ENCODE assay signal across 10 mouse cellular contexts in the genomic region with DNA sequence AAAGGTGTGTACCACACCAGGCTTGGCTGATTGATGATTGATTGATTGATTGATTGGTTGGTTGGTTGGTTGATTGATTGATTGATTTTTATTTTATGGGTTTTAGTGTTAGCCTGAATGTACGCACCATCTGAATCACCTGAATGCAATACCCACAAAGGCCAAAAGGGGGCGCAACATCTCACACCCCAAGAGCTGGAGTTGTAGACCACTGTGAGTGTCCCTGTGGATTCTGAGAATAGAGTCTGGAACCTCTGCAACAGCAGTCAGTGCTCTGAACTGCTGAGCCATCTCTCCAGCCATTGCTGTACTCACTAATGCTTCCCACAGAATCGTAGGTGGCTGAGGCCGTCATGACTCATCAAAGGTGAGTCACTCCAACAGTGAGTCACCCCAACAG.
A peak's percentile ranks its signal among the peaks of the same experiment; 100 is the strongest.
DNase-seq lines count a peak whose midpoint lies in the region; TF ChIP-seq lines count a peak whose summit lies in the region.
"Had no signal": no experiment of that assay in that cellular context is flagged by ENCODE, and none has a peak within 500 bp of the region (broad histone marks: within the 10 kb centered on the region; RNA-seq: fewer than 3 reads in every experiment).

No protein-coding gene starts in this region.

- no peak overlapping the region for H3K4me2 ChIP-seq in CH12.LX (ENCODE audit: insufficient read depth, low read depth, poor library complexity, severe bottlenecking)

- H3K4me3 ChIP-seq in CH12.LX (replicated peaks in 1 of 3; ENCODE audit: low read depth in 2 of 3, low read length in 2 of 3, poor library complexity in 1 of 3): no peak overlapping the region
- no peak overlapping the region for H3K4me3 ChIP-seq in heart, embryonic 10.5 days

- H3K79me2 ChIP-seq in CH12.LX (replicated peaks; ENCODE audit: control insufficient read depth, extremely low read depth, insufficient read depth, poor library complexity, severe bottlenecking): no peaks in the 10 kb centered on the region

- TF ChIP-seq RAD21 in CH12.LX (IDR thresholded peaks at IDR 0.05; ENCODE audit: low read depth, low read length): peak; percentile 8

- H3K4me1 ChIP-seq in CH12.LX (ENCODE audit: control insufficient read depth in 1 of 2, insufficient read depth in 2 of 2): no peaks in the 10 kb centered on the region
- no peaks in the 10 kb centered on the region for H3K4me1 ChIP-seq in heart, embryonic 10.5 days

- dilution Hi-C loops in CH12.LX (cut with MboI; ENCODE audit: extremely low pct_ligation_motif_present, extremely low pct_unique_long_range_greater_than_20kb, low sequenced_read_pairs): no loop called here

- no peaks in the 10 kb centered on the region for H3K36me3 ChIP-seq in CH12.LX (replicated peaks in 1 of 2; ENCODE audit: control insufficient read depth in 1 of 2, insufficient read depth in 1 of 2, low read length in 1 of 2)
- H3K36me3 ChIP-seq in heart, embryonic 10.5 days: no peaks in the 10 kb centered on the region

- peak; percentile 59 to 69 for TF ChIP-seq CTCF in CH12.LX (conservative IDR thresholded peaks at IDR 0.05 in 1 of 2, IDR thresholded peaks at IDR 0.05 in 1 of 2; ENCODE audit: low read depth in 2 of 2, low read length in 2 of 2)

- no peak overlapping the region for H3K27ac ChIP-seq in CH12.LX (ENCODE audit: insufficient read depth, low read depth)
- no peak overlapping the region for H3K27ac ChIP-seq in heart, embryonic 10.5 days

- H3K27me3 ChIP-seq in CH12.LX (replicated peaks): no peaks in the 10 kb centered on the region
- H3K27me3 ChIP-seq in heart, embryonic 10.5 days (ENCODE audit: insufficient read depth, poor library complexity, severe bottlenecking): no peaks in the 10 kb centered on the region

- no peak for TF ChIP-seq POLR2A in CH12.LX (IDR thresholded peaks at IDR 0.05; ENCODE audit: low read depth, low read length)

- peaks cover 7% of the 10 kb centered on the region for H3K9me3 ChIP-seq in CH12.LX (replicated peaks; ENCODE audit: low read length)
- H3K9me3 ChIP-seq in heart, embryonic 10.5 days: no peaks in the 10 kb centered on the region

- in situ Hi-C loops in CH12.LX (cut with MboI; ENCODE audit: low pct_ligation_motif_present, low pct_unique_long_range_greater_than_20kb, low sequenced_read_pairs): no loop called here

- WGBS in heart, embryonic 10.5 days: 73% methylated on average over 4 of the region's 4 CpGs

- H3K9ac ChIP-seq in CH12.LX (ENCODE audit: insufficient read depth, low read depth): no peak overlapping the region

- TF ChIP-seq EP300 in CH12.LX (IDR thresholded peaks at IDR 0.05; ENCODE audit: low read length): no peak

- peak; percentile 5 to 8 for DNase-seq in kidney, postnatal 4 days
- DNase-seq in kidney, adult 9 months: no peak
- DNase-seq in 3T3-L1 (ENCODE audit: low read depth, low spot score) (peak; percentile 43), CH12.LX (ENCODE audit: extremely low read depth) (peak; percentile 7)
- peak; percentile 6 for DNase-seq in c-Kit-positive CD71-negative TER-119-negative erythroid progenitor cells, embryonic 14.5 days (ENCODE audit: low read depth)
- DNase-seq in heart, embryonic 10.5 days (ENCODE audit: low spot score): no peak
- no peak for DNase-seq in cerebellum, postnatal 4 days (ENCODE audit: low spot score in 2 of 2)
- no peak for DNase-seq in urinary bladder, adult 2 months (ENCODE audit: low spot score)
- DNase-seq: cerebellum, adult 8-10 months; kidney, adult 8-10 months had no signal

TF ChIP-seq in CH12.LX, 34 proteins besides CTCF, POLR2A, EP300 and RAD21:
- TF ChIP-seq JUND (conservative IDR thresholded peaks at IDR 0.05; ENCODE audit: low read depth, low read length) (no peak), USF1 (IDR thresholded peaks at IDR 0.05; ENCODE audit: low read depth, low read length) (no peak), ZC3H11A (IDR thresholded peaks at IDR 0.05; ENCODE audit: low read depth, low read length) (no peak), SMC3 (IDR thresholded peaks at IDR 0.05; ENCODE audit: low read depth, low read length) (no peak; the same call in 1 of the 2 replicates), MAZ (IDR thresholded peaks at IDR 0.05; ENCODE audit: low read depth, low read length) (no peak), CHD2 (IDR thresholded peaks at IDR 0.05; ENCODE audit: low read length) (no peak), POLR2AphosphoS2 (IDR thresholded peaks at IDR 0.05; ENCODE audit: low read depth, low read length) (no peak), ETS1 (conservative IDR thresholded peaks at IDR 0.05; ENCODE audit: low read depth, low read length) (no peak), MAX (IDR thresholded peaks at IDR 0.05; ENCODE audit: low read length) (no peak), ELF1 (IDR thresholded peaks at IDR 0.05; ENCODE audit: low read depth, low read length) (no peak), RCOR1 (conservative IDR thresholded peaks at IDR 0.05; ENCODE audit: low read depth, low read length) (no peak), KAT2A (IDR thresholded peaks at IDR 0.05; ENCODE audit: insufficient replicate concordance, low read length) (no peak), PAX5 (IDR thresholded peaks at IDR 0.05; ENCODE audit: low read length) (no peak), MEF2A (IDR thresholded peaks at IDR 0.05; ENCODE audit: borderline replicate concordance, low read depth, low read length) (no peak), JUN (IDR thresholded peaks at IDR 0.05; ENCODE audit: insufficient read depth, low read depth, low read length) (no peak)

Comparison
In these comparisons a context has a peak if more than half of its experiments do, and no peak if none do; other contexts are left out.
1. DNase-seq: peak in kidney, postnatal 4 days (2 of 2), 3T3-L1 (single experiment), CH12.LX (single experiment) and c-Kit-positive CD71-negative TER-119-negative erythroid progenitor cells, embryonic 14.5 days (single experiment); none in kidney, adult 9 months (single experiment), heart, embryonic 10.5 days (single experiment), cerebellum, postnatal 4 days (0 of 2) and urinary bladder, adult 2 months (single experiment).